Mouse (Mus musculus): ENCODE measurements around the gene Sema4f.

DNA sequence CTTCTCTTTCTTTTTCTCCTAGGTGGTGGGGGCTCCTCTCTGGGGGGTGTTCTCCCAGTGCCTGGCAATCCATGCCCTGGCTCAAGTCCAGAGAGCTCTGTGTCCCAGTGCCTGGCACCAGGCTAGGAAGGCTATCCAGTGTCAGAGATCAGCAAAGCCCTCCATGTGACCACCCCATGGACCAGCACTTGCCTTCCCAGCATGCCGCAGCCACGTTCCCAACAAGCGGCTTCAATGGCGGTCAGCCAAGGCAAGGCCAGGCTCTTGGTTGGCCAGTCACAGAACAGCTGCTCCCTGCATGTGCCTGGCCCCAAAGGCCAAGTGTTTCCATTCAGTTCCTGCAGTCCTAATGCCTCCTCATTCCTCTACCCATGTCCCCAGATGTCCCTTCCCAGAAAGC is 53.2 kb downstream of the Sema4f start:
- TF ChIP-seq CTCF (IDR thresholded peaks at IDR 0.05; ENCODE audit: low read depth, low read length) = no peak
- no peak for TF ChIP-seq TAL1 (conservative IDR thresholded peaks at IDR 0.05; ENCODE audit: low read depth, low read length)
- no peak for TF ChIP-seq GATA1 (IDR thresholded peaks at IDR 0.05; ENCODE audit: borderline replicate concordance, low read length)
- TF ChIP-seq GATA2 (IDR thresholded peaks at IDR 0.05; ENCODE audit: borderline replicate concordance, low read depth, low read length) = no peak
- TF ChIP-seq POLR2AphosphoS5 (IDR thresholded peaks at IDR 0.05; ENCODE audit: insufficient replicate concordance, low read depth, low read length) = no peak
